Mouse (Mus musculus) liver, adult 2 months (tissue): ENCODE results near the gene Zscan18.

Experiments
- CTCF ChIP-seq: fragments of 200-500 bp; IDR thresholded peaks from 2 replicates; pipeline ENCODE4 v1.5.1; 2011; ENCODE audit warnings: low read depth, low read length, control low read depth
- POLR2A ChIP-seq: fragments of 200-500 bp; IDR thresholded peaks from 2 replicates; pipeline ENCODE4 v1.6.1; 2011; ENCODE audit warnings: low read length, control low read depth; ENCODE audit not compliant: insufficient read depth; ENCODE audit errors: extremely low read depth

- TF ChIP-seq CTCF = no peak
- TF ChIP-seq POLR2A = 0 out of 2 replicates have a peak, but pooled peaks have one; percentile 22
Measured at GRCm38 (mm10) chr7:12802866-12803726, at the start of gene Zscan18.
